Mouse (Mus musculus): Measurements from ENCODE around the gene Ap2b1. TPM values are rescaled to one million over a fixed set of nuclear protein-coding genes. Genes with fewer than 3 reads are reported as not detected.

Gene Ap2b1
- polyA plus RNA-seq, 1 experiment from 2014 or later: 89.2 TPM

DNA sequence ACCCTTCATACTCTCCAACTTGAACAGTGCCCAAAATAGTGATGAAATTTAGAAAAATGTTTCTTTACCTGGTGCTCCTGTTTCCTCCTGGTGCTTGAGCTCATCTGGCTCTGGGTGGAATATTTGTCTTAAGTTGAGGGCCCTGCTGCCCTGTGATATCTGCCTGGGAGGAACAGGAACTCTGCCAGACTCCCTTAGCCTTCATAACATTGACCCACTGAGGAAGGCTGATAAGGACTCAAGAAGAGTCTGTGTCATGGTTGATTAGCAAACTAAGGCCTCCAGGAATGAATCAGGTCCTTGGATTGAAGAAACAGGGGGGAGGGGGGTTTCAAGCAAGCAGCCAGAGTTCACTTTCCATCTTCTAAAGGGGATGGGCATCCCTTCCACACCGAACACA lies 12.3 kb upstream of the Ap2b1 start, which contains the start of gene Slfn14:
TSS of gene Slfn14 (minus strand) at position 161 of the 400 bp plus-strand sequence.
- Histone ChIP-seq H3K27ac (no peak within 1 kb of the TSS), H3K4me1 (replicated peaks) (peaks cover 8% of the 10 kb centered on the region), H3K27me3 (ENCODE audit: insufficient read depth, poor library complexity, severe bottlenecking) (no peaks in the 10 kb centered on the region), H3K4me3 (no peak within 1 kb of the TSS), H3K36me3 (no peaks in the 10 kb centered on the region), H3K9me3 (no peaks in the 10 kb centered on the region)
- 78% methylated on average over 1 of the region's 1 CpGs for WGBS
- DNase-seq (ENCODE audit: low spot score): no peak

DNA sequence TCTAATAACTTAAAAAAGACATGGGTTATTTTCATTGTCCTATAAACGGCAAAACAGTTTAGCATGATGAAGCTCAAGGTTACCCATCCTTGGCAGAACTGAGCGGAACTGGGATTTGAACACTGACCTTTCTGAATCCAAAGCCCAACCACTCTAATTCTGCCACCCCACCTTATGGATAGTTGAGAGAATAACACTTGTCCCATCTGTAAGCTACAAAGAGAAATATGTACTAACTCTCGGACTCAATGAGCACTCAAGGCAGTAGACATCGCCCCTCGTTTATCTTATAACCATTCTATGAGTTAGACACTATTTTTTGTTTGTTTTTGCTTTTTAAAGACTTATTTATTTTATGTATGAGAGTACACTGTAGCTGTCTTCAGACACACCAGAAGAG lies 9.8 kb upstream of the Ap2b1 start:
- H3K4me1 ChIP-seq (replicated peaks): peaks cover 28% of the 10 kb centered on the region
- 92% methylated on average over 5 of the region's 5 CpGs for WGBS

DNA sequence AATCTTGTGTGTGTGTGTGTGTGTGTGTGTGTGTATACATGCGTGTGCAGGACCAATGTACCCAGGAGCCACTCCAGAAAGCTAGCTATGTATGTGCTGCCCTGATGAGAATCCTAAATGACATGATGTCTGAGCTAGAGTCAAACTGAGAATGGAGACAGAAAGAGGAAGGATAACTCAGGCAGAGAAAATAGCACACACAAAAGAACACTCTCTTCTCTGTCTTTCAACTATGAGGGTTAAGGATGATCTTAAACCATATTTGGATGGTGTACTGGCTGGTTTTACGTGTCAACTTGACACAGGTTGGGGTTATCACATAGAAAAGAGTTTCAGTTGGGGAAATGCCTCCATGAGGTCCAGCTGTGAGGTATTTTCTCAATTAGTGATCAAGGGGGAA lies 9.2 kb upstream of the Ap2b1 start:
- peaks cover 29% of the 10 kb centered on the region for H3K4me1 ChIP-seq (replicated peaks)
- no peaks in the 10 kb centered on the region for H3K9me3 ChIP-seq
- H3K36me3 ChIP-seq: peaks cover 7% of the 10 kb centered on the region; the same call in 1 of the 2 replicates
- H3K27ac ChIP-seq: no peak overlapping the region
- no peak overlapping the region for H3K4me3 ChIP-seq
- no peak for DNase-seq (ENCODE audit: low spot score)
- WGBS: 81% methylated on average over 2 of the region's 2 CpGs
- H3K27me3 ChIP-seq (ENCODE audit: insufficient read depth, poor library complexity, severe bottlenecking): no peaks in the 10 kb centered on the region

More for the DNA sequence above, 9.8 kb upstream of the Ap2b1 start:
- no peak for DNase-seq (ENCODE audit: low spot score)
- H3K27me3 ChIP-seq (ENCODE audit: insufficient read depth, poor library complexity, severe bottlenecking): no peaks in the 10 kb centered on the region
- H3K36me3 ChIP-seq: peaks cover under 1% of the 10 kb centered on the region; the same call in 1 of the 2 replicates
- H3K4me3 ChIP-seq: no peak overlapping the region
- H3K9me3 ChIP-seq: no peaks in the 10 kb centered on the region
- no peak overlapping the region for H3K27ac ChIP-seq

DNA sequence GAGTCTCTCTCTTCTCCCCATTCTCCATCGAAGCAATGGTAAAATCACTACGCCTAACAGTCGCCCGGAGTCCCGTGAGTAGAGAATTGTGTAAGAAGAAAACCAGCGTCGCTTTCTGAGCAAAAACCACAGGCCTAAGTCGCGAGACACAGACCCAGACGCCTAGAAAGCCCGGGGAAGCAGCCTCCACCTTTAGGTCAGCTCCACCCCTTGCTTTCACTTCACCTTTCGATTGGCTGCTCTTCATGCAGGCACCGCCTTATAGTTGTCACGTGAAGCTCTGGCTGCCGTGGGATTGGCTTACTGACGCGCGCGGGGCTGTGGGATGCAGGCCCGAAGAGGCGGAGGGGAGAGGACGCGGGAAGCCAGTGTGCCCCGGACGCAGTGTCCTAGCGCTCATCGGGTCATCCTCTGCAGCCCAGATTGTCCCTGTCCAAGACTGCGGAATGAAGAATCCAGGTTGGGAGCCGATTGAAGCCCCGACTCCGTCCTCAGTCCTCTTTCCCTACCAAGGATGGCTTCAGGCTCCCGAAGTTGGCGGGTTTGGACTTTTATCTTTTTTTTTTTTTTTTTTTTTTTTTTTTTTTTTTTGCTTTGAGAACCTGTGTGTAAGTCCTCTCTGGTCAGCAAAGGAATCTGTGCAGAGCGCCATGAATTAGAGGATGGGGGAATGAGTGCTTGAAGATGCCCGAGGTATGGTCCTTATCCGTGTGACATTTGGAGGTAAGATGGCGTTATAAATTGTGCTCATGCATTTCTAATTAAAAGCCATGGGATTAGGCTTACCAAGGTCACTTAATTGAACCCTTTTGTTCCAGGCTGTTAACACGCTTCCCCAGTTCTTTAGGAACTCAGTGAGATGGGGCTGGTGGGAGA lies 7.2 kb upstream of the Ap2b1 start:
- DNase-seq (ENCODE audit: low spot score): peak; percentile 94
- peaks cover 27% of the 10 kb centered on the region for H3K36me3 ChIP-seq
- H3K4me3 ChIP-seq: peak overlapping the region; percentile 75
- peak overlapping the region; percentile 93 for H3K27ac ChIP-seq
- H3K9me3 ChIP-seq: no peaks in the 10 kb centered on the region
- no peaks in the 10 kb centered on the region for H3K27me3 ChIP-seq (ENCODE audit: insufficient read depth, poor library complexity, severe bottlenecking)
- WGBS: under 1% methylated on average over 38 of the region's 38 CpGs
- H3K4me1 ChIP-seq (replicated peaks): peaks cover 29% of the 10 kb centered on the region

DNA sequence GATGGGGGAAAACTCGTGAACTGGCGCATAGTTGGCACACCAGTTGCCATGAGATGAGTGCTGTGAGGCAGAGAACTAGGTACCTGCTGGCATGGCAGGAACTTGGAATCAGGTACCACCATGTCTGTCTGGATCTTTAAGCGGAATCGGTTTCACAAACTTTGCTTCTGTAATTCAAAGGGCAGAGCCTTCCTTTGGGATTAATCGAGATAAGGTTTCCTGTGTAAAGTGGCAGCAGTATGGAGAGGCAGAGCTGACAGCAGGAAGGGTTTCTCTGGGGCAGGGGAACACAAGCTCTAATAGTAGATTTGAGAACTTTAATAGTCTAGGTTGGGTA lies 6.6 kb upstream of the Ap2b1 start:
- 4% methylated on average over 5 of the region's 5 CpGs for WGBS
- DNase-seq (ENCODE audit: low spot score): no peak
- H3K9me3 ChIP-seq: no peaks in the 10 kb centered on the region
- peak overlapping the region; percentile 75 for H3K4me3 ChIP-seq
- H3K27me3 ChIP-seq (ENCODE audit: insufficient read depth, poor library complexity, severe bottlenecking): no peaks in the 10 kb centered on the region
- H3K27ac ChIP-seq: peak overlapping the region; percentile 93
- peaks cover 33% of the 10 kb centered on the region for H3K36me3 ChIP-seq
- peaks cover 30% of the 10 kb centered on the region for H3K4me1 ChIP-seq (replicated peaks)

DNA sequence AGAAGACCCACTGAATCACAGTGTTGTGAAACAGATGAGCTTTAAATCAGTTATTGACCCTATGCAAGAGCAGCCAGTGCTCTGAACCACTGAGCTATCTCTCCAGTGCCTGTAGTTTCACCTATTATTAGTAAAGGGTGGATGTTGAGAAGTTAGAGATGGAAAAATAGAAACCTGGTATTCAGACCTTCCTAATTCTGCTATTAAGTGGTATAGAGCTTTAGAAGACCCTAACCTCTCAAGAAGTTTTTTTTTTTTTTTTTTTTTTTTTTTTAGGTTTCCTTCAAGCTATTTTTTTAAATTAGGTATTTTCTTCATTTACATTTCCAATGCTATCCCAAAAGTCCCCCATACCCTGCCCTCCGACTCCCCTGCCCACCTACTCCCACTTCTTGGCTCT lies 5.6 kb upstream of the Ap2b1 start:
- Histone ChIP-seq H3K4me1 (replicated peaks) (peaks cover 40% of the 10 kb centered on the region), H3K4me3 (peak overlapping the region; percentile 75), H3K27me3 (ENCODE audit: insufficient read depth, poor library complexity, severe bottlenecking) (no peaks in the 10 kb centered on the region), H3K36me3 (peaks cover 36% of the 10 kb centered on the region), H3K9me3 (no peaks in the 10 kb centered on the region), H3K27ac (no peak overlapping the region)
- DNase-seq (ENCODE audit: low spot score): no peak
- WGBS: 88% methylated on average over 1 of the region's 1 CpGs

DNA sequence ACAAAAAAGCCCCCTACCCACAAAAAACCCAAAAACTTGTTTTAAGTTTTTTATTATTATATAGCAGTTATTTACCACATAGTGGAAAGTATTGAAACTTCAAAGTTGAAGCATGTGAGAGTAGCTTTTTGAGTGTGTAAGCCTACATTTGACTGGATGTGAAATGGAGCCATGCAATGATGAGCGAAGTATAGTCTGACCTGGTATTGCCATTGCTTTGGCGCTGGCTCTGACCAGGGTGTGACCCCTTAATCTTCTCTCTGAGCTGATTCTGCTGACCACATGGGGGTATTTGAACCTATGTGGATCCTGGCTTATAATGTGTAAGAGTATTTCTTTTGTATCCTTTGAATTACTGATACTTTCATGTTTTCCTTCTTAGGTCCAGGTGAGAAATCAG lies 4.7 kb upstream of the Ap2b1 start:
- Histone ChIP-seq H3K4me3 (peak overlapping the region; percentile 75; the same call in 1 of the 2 replicates), H3K4me1 (replicated peaks) (peaks cover 42% of the 10 kb centered on the region), H3K9me3 (no peaks in the 10 kb centered on the region), H3K36me3 (peaks cover 36% of the 10 kb centered on the region), H3K27ac (no peak overlapping the region), H3K27me3 (ENCODE audit: insufficient read depth, poor library complexity, severe bottlenecking) (no peaks in the 10 kb centered on the region)
- no peak for DNase-seq (ENCODE audit: low spot score)
- WGBS: 95% methylated on average over 2 of the region's 2 CpGs

DNA sequence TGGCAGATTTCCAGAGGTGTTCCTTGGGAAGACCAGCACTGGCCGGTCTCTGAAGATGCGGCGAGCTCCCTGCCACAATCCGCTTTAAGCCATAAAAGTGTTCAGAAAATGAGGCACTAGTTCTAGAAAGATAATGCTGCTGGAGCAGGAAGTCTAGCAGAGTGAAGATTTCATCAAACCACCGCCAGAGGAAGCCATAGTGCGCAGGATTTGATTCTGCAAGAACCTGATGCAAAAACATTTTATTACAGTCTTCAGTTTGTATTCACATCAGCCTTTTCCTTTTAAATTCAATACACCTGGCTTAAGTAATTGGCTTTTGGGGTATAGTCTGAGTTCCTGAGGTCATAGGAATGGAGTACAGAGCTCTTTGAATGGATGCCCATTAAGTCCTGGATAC lies 1.0 kb upstream of the Ap2b1 start:
- Histone ChIP-seq H3K9me3 (no peaks in the 10 kb centered on the region), H3K27ac (peak overlapping the region; percentile 93), H3K4me1 (replicated peaks) (peaks cover 34% of the 10 kb centered on the region), H3K36me3 (peaks cover 36% of the 10 kb centered on the region), H3K27me3 (ENCODE audit: insufficient read depth, poor library complexity, severe bottlenecking) (no peaks in the 10 kb centered on the region), H3K4me3 (peak overlapping the region; percentile 79)
- no peak for DNase-seq (ENCODE audit: low spot score)
- WGBS: 81% methylated on average over 6 of the region's 6 CpGs

DNA sequence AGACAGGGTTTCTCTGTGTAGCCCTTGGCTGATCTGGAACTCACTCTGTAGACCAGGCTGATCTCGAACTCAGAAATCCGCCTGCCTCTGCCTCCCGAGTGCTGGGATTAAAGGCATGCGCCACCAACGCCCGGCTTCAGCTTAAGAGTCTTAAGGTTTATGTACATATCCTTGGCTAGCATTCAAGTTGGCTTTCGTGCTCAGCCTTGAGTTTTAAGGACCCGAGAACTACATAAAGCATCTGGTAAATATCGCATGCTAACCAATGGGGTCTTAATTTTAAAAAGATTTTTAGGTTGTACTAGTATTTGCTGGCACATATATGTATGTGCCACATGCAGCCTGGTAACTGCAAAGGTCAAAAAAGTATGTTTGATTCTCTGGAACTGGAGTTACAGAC lies 900 bp downstream of the Ap2b1 start:
- H3K4me3 ChIP-seq: peak overlapping the region; percentile 79; the same call in 1 of the 2 replicates
- 94% methylated on average over 9 of the region's 9 CpGs for WGBS
- H3K36me3 ChIP-seq: peaks cover 28% of the 10 kb centered on the region
- H3K9me3 ChIP-seq: no peaks in the 10 kb centered on the region
- H3K27ac ChIP-seq: no peak overlapping the region
- H3K27me3 ChIP-seq (ENCODE audit: insufficient read depth, poor library complexity, severe bottlenecking): no peaks in the 10 kb centered on the region
- H3K4me1 ChIP-seq (replicated peaks): peaks cover 34% of the 10 kb centered on the region
- no peak for DNase-seq (ENCODE audit: low spot score)

DNA sequence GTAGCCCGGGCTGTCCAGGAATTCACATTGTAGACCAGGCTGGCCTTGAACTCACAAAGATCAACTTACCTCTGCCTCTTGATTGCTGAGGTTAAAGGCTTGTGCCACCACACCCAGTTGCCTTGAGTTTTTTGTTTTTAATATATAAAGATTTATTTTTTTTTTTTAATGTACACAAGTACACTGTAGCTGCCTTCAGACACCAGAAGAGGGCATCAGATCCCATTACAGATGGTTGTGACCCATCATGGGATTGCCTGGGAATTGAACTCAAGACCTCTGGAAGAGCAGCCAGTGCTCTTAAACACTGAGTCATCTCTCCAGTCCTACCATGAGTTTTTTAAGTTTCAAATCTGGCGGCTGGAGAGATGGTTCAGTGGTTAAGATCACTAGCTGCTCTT lies 2.6 kb downstream of the Ap2b1 start:
- H3K4me1 ChIP-seq (replicated peaks): peaks cover 38% of the 10 kb centered on the region
- H3K36me3 ChIP-seq: peaks cover 11% of the 10 kb centered on the region
- no peak for DNase-seq (ENCODE audit: low spot score)
- H3K4me3 ChIP-seq: 0 out of 2 replicates have a peak overlapping the region, but pooled peaks have one; percentile 96
- no peaks in the 10 kb centered on the region for H3K27me3 ChIP-seq (ENCODE audit: insufficient read depth, poor library complexity, severe bottlenecking)
- H3K9me3 ChIP-seq: no peaks in the 10 kb centered on the region
- no peak overlapping the region for H3K27ac ChIP-seq
- 57% methylated on average over 2 of the region's 2 CpGs for WGBS

DNA sequence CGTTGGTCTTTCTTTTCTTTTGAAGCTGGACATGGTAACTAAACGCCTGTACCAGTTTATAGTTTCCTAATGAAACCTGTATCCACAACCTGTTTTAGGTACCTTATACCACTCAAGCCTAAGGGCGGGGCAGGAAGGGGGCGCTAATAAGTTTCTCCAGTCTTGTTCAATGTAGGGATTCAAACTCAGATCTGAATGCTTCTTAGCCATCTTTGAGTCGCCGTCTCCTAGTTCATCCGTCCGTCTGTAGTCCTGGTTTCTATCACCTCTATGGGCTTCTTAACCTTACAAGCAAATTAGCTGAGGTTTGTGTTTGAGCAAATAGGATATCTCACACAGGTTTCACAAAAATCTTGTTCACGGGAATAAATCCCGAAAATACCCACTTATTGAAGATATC lies 3.3 kb downstream of the Ap2b1 start:
- H3K27me3 ChIP-seq (ENCODE audit: insufficient read depth, poor library complexity, severe bottlenecking): no peaks in the 10 kb centered on the region
- H3K4me3 ChIP-seq: peak overlapping the region; percentile 96
- peak overlapping the region; percentile 97 for H3K27ac ChIP-seq
- H3K9me3 ChIP-seq: no peaks in the 10 kb centered on the region
- WGBS: 10% methylated on average over 10 of the region's 10 CpGs
- peaks cover 38% of the 10 kb centered on the region for H3K4me1 ChIP-seq (replicated peaks)
- no peak for DNase-seq (ENCODE audit: low spot score)
- H3K36me3 ChIP-seq: peaks cover 4% of the 10 kb centered on the region

DNA sequence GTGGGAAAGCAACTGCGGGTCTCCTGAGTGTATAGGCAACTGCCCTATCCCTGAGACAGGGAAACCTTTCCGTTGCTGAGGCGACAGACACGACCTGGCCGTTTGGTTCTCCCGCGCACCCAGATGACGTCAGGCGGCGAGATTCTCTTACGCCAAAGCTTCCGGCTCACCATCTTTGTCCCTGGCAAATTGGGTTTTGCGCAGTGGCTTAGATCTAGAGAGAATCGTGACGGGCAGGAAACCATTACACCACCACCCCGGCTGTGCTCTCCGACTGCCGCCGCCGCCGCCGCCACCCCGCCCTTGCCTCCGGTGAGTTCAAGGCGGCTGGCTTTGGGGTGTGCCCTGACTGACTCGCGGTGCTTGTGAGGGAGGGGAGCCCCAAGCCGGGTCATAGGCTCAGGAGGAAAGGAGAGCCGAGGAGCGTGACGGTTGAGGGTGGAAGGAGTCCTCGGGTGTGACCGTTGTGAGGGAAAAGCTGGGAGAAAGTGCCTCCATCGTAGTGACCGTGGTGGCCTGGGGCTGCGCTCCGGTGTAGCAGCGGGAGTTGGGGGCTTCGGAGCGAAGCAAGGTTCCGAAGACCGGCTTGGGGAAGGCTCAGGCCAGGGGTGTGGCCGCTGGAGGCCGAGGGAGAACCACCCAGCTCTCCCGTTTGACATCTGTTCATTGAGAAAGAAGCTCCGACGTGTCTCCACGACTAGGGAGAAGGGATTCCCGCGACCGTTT lies 3.9 kb downstream of the Ap2b1 start, which contains the start of gene Pex12:
TSS of gene Pex12 (minus strand) at position 61 of the 726 bp plus-strand sequence.
- Histone ChIP-seq H3K36me3 (no peaks in the 10 kb centered on the region; the same call in 1 of the 2 replicates), H3K27ac (peak within 1 kb of the TSS; percentile 97), H3K27me3 (ENCODE audit: insufficient read depth, poor library complexity, severe bottlenecking) (no peaks in the 10 kb centered on the region), H3K4me1 (replicated peaks) (peaks cover 32% of the 10 kb centered on the region), H3K9me3 (no peaks in the 10 kb centered on the region), H3K4me3 (peak within 1 kb of the TSS; percentile 96)
- under 1% methylated on average over 51 of the region's 51 CpGs for WGBS
- DNase-seq (ENCODE audit: low spot score): peak; percentile 96

DNA sequence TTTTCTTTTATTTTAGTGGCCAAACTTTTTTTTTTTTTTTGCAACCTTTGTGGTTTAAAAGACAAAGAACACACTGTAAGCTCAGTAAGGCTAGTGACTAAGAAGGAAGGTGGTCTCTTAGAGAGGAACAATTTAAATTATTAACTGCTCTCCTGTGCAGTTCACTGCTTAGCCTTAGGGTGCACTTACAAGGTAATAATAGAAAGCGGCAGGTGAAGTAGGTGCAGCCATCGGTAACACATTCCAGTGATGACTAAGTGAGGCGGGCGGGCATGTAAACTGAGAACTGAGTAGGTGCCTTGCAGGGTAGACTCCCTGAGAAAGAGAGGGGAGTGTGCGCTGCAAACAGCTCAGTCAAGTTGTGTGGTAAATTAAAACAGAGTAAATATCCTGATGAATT lies 4.9 kb downstream of the Ap2b1 start:
- no peak for DNase-seq (ENCODE audit: low spot score)
- H3K4me3 ChIP-seq: peak overlapping the region; percentile 96
- no peak overlapping the region for H3K27ac ChIP-seq
- peaks cover 26% of the 10 kb centered on the region for H3K4me1 ChIP-seq (replicated peaks)
- H3K9me3 ChIP-seq: no peaks in the 10 kb centered on the region
- 67% methylated on average over 5 of the region's 5 CpGs for WGBS
- H3K36me3 ChIP-seq: peaks cover 10% of the 10 kb centered on the region
- no peaks in the 10 kb centered on the region for H3K27me3 ChIP-seq (ENCODE audit: insufficient read depth, poor library complexity, severe bottlenecking)
